Mouse (Mus musculus) myocyte (in vitro differentiated cells): ENCODE data around the gene Ugt1a6a.
"Not testable (repeated sequence)": the region's sequence is repeated elsewhere in the genome, so short reads cannot be mapped to it uniquely, and the experiment has no call there.

ENCODE experiments used
- E2F4 ChIP-seq: IDR thresholded peaks from one replicate; pipeline ENCODE4 v1.6.1; 2011; ENCODE audit warnings: mild to moderate bottlenecking, control low read depth, moderate library complexity; ENCODE audit not compliant: insufficient read depth
- MAX ChIP-seq: IDR thresholded peaks from one replicate; pipeline ENCODE4 v1.6.1; 2011; ENCODE audit warnings: low read depth, mild to moderate bottlenecking, control low read depth
- MYOD1 ChIP-seq, 3 experiments: IDR thresholded peaks; one replicate each; pipeline ENCODE4 v1.6.1; 2011; ENCODE audit warnings: control low read depth in 2 of 3, low read depth in 2 of 3, mild to moderate bottlenecking in 2 of 3, moderate library complexity in 1 of 3; ENCODE audit not compliant: insufficient read length in 2 of 3, control insufficient read depth in 1 of 3
- MYOG ChIP-seq, 3 experiments: IDR thresholded peaks; one replicate each; pipeline ENCODE4 v1.6.1; 2011; ENCODE audit warnings: control low read depth in 2 of 3, low read depth in 2 of 3, mild to moderate bottlenecking in 2 of 3; ENCODE audit not compliant: insufficient read length in 2 of 3, control insufficient read depth in 1 of 3, insufficient read depth in 1 of 3
- POLR2A ChIP-seq: IDR thresholded peaks from one replicate; pipeline ENCODE4 v1.6.1; 2011; ENCODE audit warnings: low read depth, mild to moderate bottlenecking, control low read depth, moderate library complexity; ENCODE audit not compliant: insufficient read length
- POLR2AphosphoS2 ChIP-seq: IDR thresholded peaks from one replicate; pipeline ENCODE4 v1.6.1; 2011; ENCODE audit warnings: low read depth, control low read depth; ENCODE audit not compliant: insufficient read length
- SRF ChIP-seq: IDR thresholded peaks from one replicate; pipeline ENCODE4 v1.6.1; 2011; ENCODE audit warnings: low read depth; ENCODE audit not compliant: control insufficient read depth, insufficient read length
- TCF12 ChIP-seq: IDR thresholded peaks from one replicate; pipeline ENCODE4 v1.6.1; 2011; ENCODE audit warnings: mild to moderate bottlenecking, control low read depth; ENCODE audit not compliant: poor library complexity, insufficient read depth, severe bottlenecking
- TCF3 ChIP-seq: IDR thresholded peaks from one replicate; pipeline ENCODE4 v1.6.1; 2011; ENCODE audit warnings: low read depth, control low read depth; ENCODE audit not compliant: insufficient read length
- USF1 ChIP-seq: IDR thresholded peaks from one replicate; pipeline ENCODE4 v1.6.1; 2011; ENCODE audit warnings: low read depth, mild to moderate bottlenecking, control low read depth, moderate library complexity

DNA sequence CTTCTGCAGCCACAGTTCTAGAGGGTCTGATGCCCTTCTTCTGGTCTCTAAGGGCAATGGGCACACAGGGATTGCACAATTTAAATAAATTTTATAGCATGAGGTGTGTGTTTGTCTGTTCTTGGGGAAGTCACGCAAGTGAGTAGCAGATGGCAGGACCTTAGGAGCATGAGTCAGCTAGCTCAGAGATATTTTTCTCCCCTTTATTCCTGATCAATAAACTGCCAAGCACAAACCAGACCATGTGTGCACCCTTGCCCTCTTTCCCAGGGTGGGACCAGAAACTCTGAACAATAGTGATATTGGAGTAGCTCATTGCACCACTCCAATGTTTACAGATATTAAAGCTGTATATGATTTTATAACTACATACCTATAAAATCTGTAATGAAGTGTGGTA is 4.4 kb upstream of the Ugt1a6a start:
- not testable (repeated sequence) for TF ChIP-seq POLR2A; TCF3; USF1; MAX; MYOD1 (IDR thresholded peaks at IDR 0.05; ENCODE audit: control insufficient read depth in 1 of 3, insufficient read length in 2 of 3, low read depth in 2 of 3); E2F4; POLR2AphosphoS2; MYOG (IDR thresholded peaks at IDR 0.05; ENCODE audit: control insufficient read depth in 1 of 3, insufficient read depth in 1 of 3, insufficient read length in 2 of 3, low read depth in 2 of 3); TCF12; SRF
